Comparison of ENCODE assay signal across 15 mouse cellular contexts in the genomic region with DNA sequence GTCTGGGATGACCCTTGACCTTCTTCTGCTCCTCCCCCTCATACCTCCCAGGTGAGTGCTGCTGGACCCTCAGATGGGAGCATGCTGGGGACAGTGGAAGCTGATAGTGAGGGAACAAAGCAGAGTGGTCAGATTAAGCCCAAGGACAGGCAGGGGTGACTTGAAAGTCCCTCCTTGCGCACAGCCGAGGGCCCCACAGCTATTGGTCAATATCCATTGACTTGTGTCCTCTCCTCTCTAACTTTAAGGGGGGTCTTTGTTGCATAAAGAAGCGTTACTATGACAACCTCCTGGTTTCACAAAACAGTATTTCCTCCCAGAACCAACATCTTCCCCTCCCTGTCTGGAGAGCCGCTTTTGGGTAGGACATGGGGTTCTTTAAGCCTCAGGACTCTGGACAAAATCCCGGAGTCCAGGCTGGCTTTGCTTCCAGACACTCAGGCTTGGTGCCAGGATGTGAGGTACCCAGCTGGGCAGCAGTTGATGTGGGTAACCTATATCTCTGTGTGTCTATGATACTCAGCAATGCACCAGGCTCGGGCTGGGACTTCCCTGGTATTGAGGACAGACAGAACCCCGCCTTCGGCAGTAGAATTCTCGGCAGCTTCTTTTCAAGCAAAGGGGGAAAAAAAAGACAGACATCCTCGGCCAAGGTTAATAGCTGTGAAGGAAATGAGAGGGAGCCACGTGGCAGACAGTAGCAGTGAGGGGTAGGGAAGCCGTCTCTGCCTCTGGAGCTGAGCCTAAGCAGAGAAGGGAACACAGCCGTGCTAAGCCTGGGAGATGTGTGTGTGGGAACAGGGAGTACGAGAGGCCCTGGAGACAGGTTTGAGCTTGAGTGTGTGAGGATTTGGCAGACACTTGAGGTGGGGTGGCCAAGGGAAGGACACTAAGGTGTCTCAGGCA.
DNase-seq lines count a peak whose midpoint lies in the region; ATAC-seq and TF ChIP-seq lines count a peak whose summit lies in the region.
"Had no signal": no experiment of that assay in that cellular context is flagged by ENCODE, and none has a peak within 500 bp of the region (broad histone marks: within the 10 kb centered on the region; RNA-seq: fewer than 3 reads in every experiment).

No protein-coding gene starts in this region.

- no peak overlapping the region for H3K9ac ChIP-seq in hindbrain, embryonic 15.5 days
- no peak overlapping the region for H3K9ac ChIP-seq in hindbrain, embryonic 12.5 days
- no peak overlapping the region for H3K9ac ChIP-seq in neural tube, embryonic 15.5 days (replicated peaks)
- H3K9ac ChIP-seq: embryonic facial prominence, embryonic 15.5 days; heart, embryonic 15.5 days; liver, embryonic 15.5 days had no signal

- 0 out of 2 replicates have a peak overlapping the region, but pooled peaks have one; percentile 9 for H3K4me2 ChIP-seq in hindbrain, embryonic 15.5 days
- no peak overlapping the region for H3K4me2 ChIP-seq in hindbrain, embryonic 12.5 days (replicated peaks)
- H3K4me2 ChIP-seq in neural tube, embryonic 15.5 days, result no peak overlapping the region
- H3K4me2 ChIP-seq: embryonic facial prominence, embryonic 15.5 days; heart, embryonic 15.5 days; liver, embryonic 15.5 days had no signal

- TF ChIP-seq CTCF in thymus, adult 2 months (IDR thresholded peaks at IDR 0.05; ENCODE audit: borderline replicate concordance, control insufficient read depth, extremely low read depth, insufficient read depth, low read length, poor library complexity), result no peak

- no peak overlapping the region for H3K4me3 ChIP-seq in hindbrain, embryonic 15.5 days
- H3K4me3 ChIP-seq in hindbrain, embryonic 12.5 days, result no peak overlapping the region
- H3K4me3 ChIP-seq in neural tube, embryonic 15.5 days (replicated peaks), result no peak overlapping the region
- no peak overlapping the region for H3K4me3 ChIP-seq in thymus, adult 2 months (ENCODE audit: control insufficient read depth, insufficient read depth, low read length)
- H3K4me3 ChIP-seq: embryonic facial prominence, embryonic 15.5 days; heart, embryonic 15.5 days; limb, embryonic 10.5 days; liver, embryonic 15.5 days had no signal

- H3K27ac ChIP-seq in hindbrain, embryonic 15.5 days (replicated peaks), result peak overlapping the region; percentile 41; the same call in 1 of the 2 replicates
- H3K27ac ChIP-seq in hindbrain, embryonic 12.5 days, result no peak overlapping the region
- H3K27ac ChIP-seq in neural tube, embryonic 15.5 days (replicated peaks), result peak overlapping the region; percentile 24
- H3K27ac ChIP-seq in thymus, adult 2 months (ENCODE audit: control insufficient read depth, insufficient read depth, low read length), result no peak overlapping the region
- H3K27ac ChIP-seq: embryonic facial prominence, embryonic 15.5 days; heart, embryonic 15.5 days; limb, embryonic 10.5 days; liver, embryonic 15.5 days had no signal

- H3K9me3 ChIP-seq in hindbrain, embryonic 15.5 days, result no peaks in the 10 kb centered on the region
- no peaks in the 10 kb centered on the region for H3K9me3 ChIP-seq in hindbrain, embryonic 12.5 days (replicated peaks)
- no peaks in the 10 kb centered on the region for H3K9me3 ChIP-seq in neural tube, embryonic 15.5 days (replicated peaks)
- H3K9me3 ChIP-seq: embryonic facial prominence, embryonic 15.5 days; heart, embryonic 15.5 days; limb, embryonic 10.5 days; liver, embryonic 15.5 days had no signal

- ATAC-seq in hindbrain, embryonic 15.5 days (ENCODE audit: low FRiP score, low read depth), result peak; percentile 57
- ATAC-seq in hindbrain, embryonic 12.5 days (ENCODE audit: low FRiP score), result no peak
- peak; percentile 58; the same call in 1 of the 2 replicates for ATAC-seq in neural tube, embryonic 15.5 days (ENCODE audit: low FRiP score)
- ATAC-seq in inflammation-experienced regulatory T-cells, adult 6 months, result no peak

- TF ChIP-seq POLR2A in thymus, adult 2 months (IDR thresholded peaks at IDR 0.05; ENCODE audit: control insufficient read depth, extremely low read depth, insufficient read depth, low read length, poor library complexity), result no peak

- peaks cover 16% of the 10 kb centered on the region for H3K4me1 ChIP-seq in hindbrain, embryonic 15.5 days (replicated peaks)
- peaks cover 3% of the 10 kb centered on the region; the same call in 1 of the 2 replicates for H3K4me1 ChIP-seq in hindbrain, embryonic 12.5 days
- H3K4me1 ChIP-seq in neural tube, embryonic 15.5 days, result peaks cover 21% of the 10 kb centered on the region
- no peaks in the 10 kb centered on the region for H3K4me1 ChIP-seq in thymus, adult 2 months (replicated peaks; ENCODE audit: control insufficient read depth, insufficient read depth, low read length)
- H3K4me1 ChIP-seq: embryonic facial prominence, embryonic 15.5 days; heart, embryonic 15.5 days; liver, embryonic 15.5 days had no signal

- no peaks in the 10 kb centered on the region for H3K36me3 ChIP-seq in hindbrain, embryonic 15.5 days
- H3K36me3 ChIP-seq in hindbrain, embryonic 12.5 days, result no peaks in the 10 kb centered on the region
- no peaks in the 10 kb centered on the region for H3K36me3 ChIP-seq in neural tube, embryonic 15.5 days
- no peaks in the 10 kb centered on the region for H3K36me3 ChIP-seq in thymus, adult 2 months (ENCODE audit: control insufficient read depth, insufficient read depth, low read length)
- H3K36me3 ChIP-seq: embryonic facial prominence, embryonic 15.5 days; heart, embryonic 15.5 days; limb, embryonic 10.5 days; liver, embryonic 15.5 days had no signal

- 0 out of 2 replicates have a peak, but pooled peaks cover 2% of the 10 kb centered on the region for H3K27me3 ChIP-seq in hindbrain, embryonic 15.5 days
- peaks cover 8% of the 10 kb centered on the region for H3K27me3 ChIP-seq in hindbrain, embryonic 12.5 days
- H3K27me3 ChIP-seq in neural tube, embryonic 15.5 days (replicated peaks), result peaks cover 3% of the 10 kb centered on the region; the same call in 1 of the 2 replicates
- no peaks in the 10 kb centered on the region for H3K27me3 ChIP-seq in thymus, adult 2 months (ENCODE audit: control insufficient read depth, insufficient read depth, low read length)
- H3K27me3 ChIP-seq: embryonic facial prominence, embryonic 15.5 days; liver, embryonic 15.5 days had no signal

- WGBS in hindbrain, embryonic 15.5 days, result 23% methylated on average over 14 of the region's 14 CpGs
- 38% methylated on average over 14 of the region's 14 CpGs for WGBS in hindbrain, embryonic 12.5 days
- WGBS in neural tube, embryonic 15.5 days, result 31% methylated on average over 14 of the region's 14 CpGs
- 70% methylated on average over 14 of the region's 14 CpGs for WGBS in thymus, adult 2 months

- DNase-seq in right cerebral cortex, postnatal 4 days, result peak; percentile 36
- no peak for DNase-seq in right cerebral cortex, adult 18-20 months
- DNase-seq in cerebellum, adult 9-11 months, result peak; percentile 55
- no peak for DNase-seq in thymus, adult 2 months
- DNase-seq: adrenal gland, postnatal 14 days; kidney, adult 11 months; right cerebral cortex, postnatal 25 days had no signal

Comparison
In these comparisons a context has a peak if more than half of its experiments do, and no peak if none do; other contexts are left out.
1. ATAC-seq: peak in hindbrain, embryonic 15.5 days (single experiment) and neural tube, embryonic 15.5 days (single experiment); none in hindbrain, embryonic 12.5 days (single experiment) and inflammation-experienced regulatory T-cells, adult 6 months (single experiment).
2. H3K27ac ChIP-seq: peak in hindbrain, embryonic 15.5 days (single experiment) and neural tube, embryonic 15.5 days (single experiment); none in hindbrain, embryonic 12.5 days (single experiment) and thymus, adult 2 months (single experiment).
3. DNase-seq: peak in right cerebral cortex, postnatal 4 days (single experiment) and cerebellum, adult 9-11 months (single experiment); none in right cerebral cortex, adult 18-20 months (single experiment) and thymus, adult 2 months (single experiment).